Mouse (Mus musculus) pancreas, adult 10 weeks (tissue): Measurements from ENCODE around the gene Rad51ap2. TPM values are rescaled to one million over a fixed set of nuclear protein-coding genes. Genes with fewer than 3 reads are reported as not detected.

Experiments
- polyA plus RNA-seq: library from polyadenylated mRNA; stranded (reverse); fragments of 350-450 nt; fragmentation: Illumina TruSeq; extraction: RNeasy Lipid Tissue Mini Kit (QIAGEN cat#74804); gene quantifications from one replicate; pipeline ENCODE4 v1.2.3, GENCODE M21; 2015; ENCODE audit warnings: low read depth, low replicate concordance; ENCODE audit not compliant: insufficient read depth

Rad51ap2 gene
- not detected for polyA plus RNA-seq

DNA sequence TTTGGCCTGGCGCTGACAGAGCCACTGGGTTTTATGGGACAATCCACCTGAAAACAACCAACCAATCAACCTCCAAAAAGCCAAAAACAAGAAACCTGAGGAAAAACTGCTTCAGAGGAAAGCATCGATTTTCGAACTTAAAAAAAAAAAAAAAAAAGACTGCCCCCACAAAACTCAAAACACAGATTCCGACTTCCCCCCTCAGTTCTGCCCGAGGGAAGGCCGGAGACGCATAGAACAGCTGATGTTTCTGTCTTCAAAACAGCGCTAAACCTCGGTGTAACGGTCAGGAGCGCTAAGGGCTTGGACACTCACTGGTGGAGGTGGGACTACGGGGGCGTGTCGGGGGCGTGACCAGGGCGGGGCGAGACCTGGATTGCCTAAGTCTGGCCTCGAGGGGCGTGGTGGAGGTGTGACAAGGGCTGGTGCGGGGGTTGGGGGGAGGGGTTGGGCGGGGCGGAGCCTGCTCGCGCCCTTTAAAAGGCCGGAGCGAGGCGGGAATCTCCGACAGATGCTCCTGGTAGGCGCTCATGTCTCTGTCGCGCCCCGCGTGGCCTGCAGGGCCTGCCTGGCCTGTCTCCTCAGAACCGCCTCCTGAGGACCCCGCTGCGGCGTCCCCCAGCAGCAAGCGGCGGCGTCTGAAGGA lies at the start of gene Rad51ap2:
Gene Rad51ap2 (plus strand): TSS at position 531 of the 646 bp plus-strand sequence.

GRCm38 (mm10) chr12:11436497-11437265 lies 19.2 kb upstream of the Rad51ap2 start, which contains the start of gene Vsnl1:
Gene Vsnl1, minus strand, starts transcription at chr12:11436613.

Other genes with a start within 250 kb of the Rad51ap2 start
- not detected for gene Msgn1, start 247.1 kb upstream of the Rad51ap2 start, polyA plus RNA-seq
- not detected for gene Gen1, start 190.3 kb upstream of the Rad51ap2 start, polyA plus RNA-seq
- gene Smc6, start 190.2 kb upstream of the Rad51ap2 start, polyA plus RNA-seq, result 5.7 TPM
- 0.87 TPM for gene Vsnl1, start 19.5 kb upstream of the Rad51ap2 start, polyA plus RNA-seq